Mouse (Mus musculus) MEL (cell line): Measurements from ENCODE around the gene Cdk2ap2. TPM values are rescaled to one million over a fixed set of nuclear protein-coding genes. Genes with fewer than 3 reads are reported as not detected.

Source experiments
- DNase-seq: peaks from one replicate; pipeline ENCODE4 v3.0.0; 2011; ENCODE audit warnings: low read depth, low spot score
- H3K27ac ChIP-seq: 2 replicates; pipeline ENCODE4 v1.5.1; 2012; ENCODE audit warnings: low read depth, mild to moderate bottlenecking, control low read depth, low read length, moderate library complexity; ENCODE audit not compliant: control insufficient read depth
- H3K27me3 ChIP-seq, 2 experiments: fragments of 150-350 bp in 1 of 2; sonication (generic) in 1 of 2; 2 replicates each; pipeline ENCODE4 v1.6.1; 2012; ENCODE audit warnings: low read length in 2 of 2, mild to moderate bottlenecking in 2 of 2, improper control_type of control experiment in 1 of 2, moderate library complexity in 1 of 2; ENCODE audit not compliant: insufficient read depth in 2 of 2, control insufficient read depth in 1 of 2
- H3K36me3 ChIP-seq, 2 experiments: 2 replicates each; pipeline ENCODE4 v1.6.1; 2012 to 2014; ENCODE audit warnings: low read length in 2 of 2, improper control_type of control experiment in 1 of 2, inconsistent platforms in 1 of 2, mild to moderate bottlenecking in 1 of 2; ENCODE audit not compliant: insufficient read depth in 2 of 2, control insufficient read depth in 1 of 2
- H3K4me1 ChIP-seq, 2 experiments: fragments of 150-350 bp in 1 of 2; sonication (generic) in 1 of 2; 2 replicates each; pipeline ENCODE4 v1.6.1; 2012; ENCODE audit warnings: low read length in 2 of 2, improper control_type of control experiment in 1 of 2, mild to moderate bottlenecking in 1 of 2; ENCODE audit not compliant: insufficient read depth in 2 of 2, control insufficient read depth in 1 of 2
- H3K4me3 ChIP-seq, 2 experiments: fragments of 150-350 bp in 1 of 2; sonication (generic) in 1 of 2; 2 replicates each; pipeline ENCODE4 v1.5.1; 2012; ENCODE audit warnings: low read depth in 2 of 2, low read length in 2 of 2, mild to moderate bottlenecking in 2 of 2, moderate library complexity in 2 of 2, control low read depth in 1 of 2, improper control_type of control experiment in 1 of 2; ENCODE audit not compliant: control insufficient read depth in 1 of 2, insufficient read depth in 1 of 2
- H3K79me2 ChIP-seq: 2 replicates; pipeline ENCODE4 v1.6.1; 2012; ENCODE audit warnings: mild to moderate bottlenecking, low read length, moderate library complexity; ENCODE audit not compliant: control insufficient read depth, poor library complexity, insufficient read depth
- H3K9ac ChIP-seq: 2 replicates; pipeline ENCODE4 v1.6.1; 2012; ENCODE audit warnings: low read depth, mild to moderate bottlenecking, control low read depth, low read length, moderate library complexity; ENCODE audit not compliant: control insufficient read depth, poor library complexity, severe bottlenecking
- H3K9me3 ChIP-seq: fragments of 150-350 bp; sonication (generic); replicated peaks from 2 replicates; pipeline ENCODE4 v1.6.1; 2012; ENCODE audit warnings: mild to moderate bottlenecking, low read length, improper control_type of control experiment, moderate library complexity; ENCODE audit not compliant: insufficient read depth
- CHD1 ChIP-seq: IDR thresholded peaks from 2 replicates; pipeline ENCODE4 v1.6.1; 2012; ENCODE audit warnings: low read depth, mild to moderate bottlenecking, inconsistent platforms, low read length, improper control_type of control experiment
- CHD2 ChIP-seq: IDR thresholded peaks from 2 replicates; pipeline ENCODE4 v1.6.1; 2011; ENCODE audit warnings: low read length, improper control_type of control experiment
- CTCF ChIP-seq, 3 experiments: IDR thresholded peaks in 2 of 3; conservative IDR thresholded peaks in 1 of 3; 2 replicates each; pipeline ENCODE4 v1.5.1; 2011 to 2012; ENCODE audit warnings: low read length in 3 of 3, low read depth in 2 of 3, mild to moderate bottlenecking in 2 of 3, improper control_type of control experiment in 1 of 3, inconsistent platforms in 1 of 3, mixed read lengths in 1 of 3, moderate library complexity in 1 of 3; ENCODE audit not compliant: control insufficient read depth in 1 of 3, insufficient read depth in 1 of 3, poor library complexity in 1 of 3, severe bottlenecking in 1 of 3
- E2F4 ChIP-seq: IDR thresholded peaks from 2 replicates; pipeline ENCODE4 v1.6.1; 2011; ENCODE audit warnings: low read depth, low read length, improper control_type of control experiment, borderline replicate concordance
- EP300 ChIP-seq, 2 experiments: IDR thresholded peaks; 2 replicates each; pipeline ENCODE4 v1.6.1; 2011; ENCODE audit warnings: improper control_type of control experiment in 2 of 2, low read length in 2 of 2, low read depth in 1 of 2, mild to moderate bottlenecking in 1 of 2
- ETS1 ChIP-seq: IDR thresholded peaks from 2 replicates; pipeline ENCODE4 v1.6.1; 2012; ENCODE audit warnings: low read depth, mild to moderate bottlenecking, inconsistent platforms, low read length, improper control_type of control experiment, moderate library complexity
- GABPA ChIP-seq: IDR thresholded peaks from 2 replicates; pipeline ENCODE4 v1.6.1; 2012; ENCODE audit warnings: low read depth, mild to moderate bottlenecking, inconsistent platforms, low read length, improper control_type of control experiment, moderate library complexity
- GATA1 ChIP-seq: IDR thresholded peaks from 2 replicates; pipeline ENCODE4 v1.6.1; 2011; ENCODE audit warnings: low read depth, low read length, improper control_type of control experiment
- HCFC1 ChIP-seq: IDR thresholded peaks from 2 replicates; pipeline ENCODE4 v1.6.1; 2012; ENCODE audit warnings: low read depth, mild to moderate bottlenecking, inconsistent platforms, low read length, improper control_type of control experiment, moderate library complexity
- MAFK ChIP-seq: IDR thresholded peaks from 2 replicates; pipeline ENCODE4 v1.6.1; 2011; ENCODE audit warnings: low read depth, mild to moderate bottlenecking, low read length, improper control_type of control experiment, borderline replicate concordance
- MAX ChIP-seq: IDR thresholded peaks from 2 replicates; pipeline ENCODE4 v1.6.1; 2011; ENCODE audit warnings: low read length, improper control_type of control experiment
- MEF2A ChIP-seq: IDR thresholded peaks from 2 replicates; pipeline ENCODE4 v1.6.1; 2014; ENCODE audit warnings: low read depth, mild to moderate bottlenecking, inconsistent platforms, low read length, improper control_type of control experiment; ENCODE audit not compliant: poor library complexity, insufficient replicate concordance, severe bottlenecking; ENCODE audit errors: extremely low read depth
- MYC ChIP-seq: IDR thresholded peaks from 2 replicates; pipeline ENCODE4 v1.6.1; 2011; ENCODE audit warnings: low read depth, mild to moderate bottlenecking, low read length, improper control_type of control experiment, moderate library complexity
- NELFE ChIP-seq: IDR thresholded peaks from 2 replicates; pipeline ENCODE4 v1.6.1; 2011; ENCODE audit warnings: low read depth, low read length, improper control_type of control experiment
- NRF1 ChIP-seq: IDR thresholded peaks from 2 replicates; pipeline ENCODE4 v1.6.1; 2014; ENCODE audit warnings: low read depth, mild to moderate bottlenecking, inconsistent platforms, low read length, improper control_type of control experiment, moderate library complexity; ENCODE audit not compliant: poor library complexity, insufficient read depth, severe bottlenecking
- POLR2AphosphoS2 ChIP-seq: IDR thresholded peaks from 2 replicates; pipeline ENCODE4 v1.6.1; 2011; ENCODE audit warnings: low read length, improper control_type of control experiment
- POLR2AphosphoS5 ChIP-seq: IDR thresholded peaks from 2 replicates; pipeline ENCODE4 v1.6.1; 2012; ENCODE audit warnings: low read depth, borderline replicate concordance, mild to moderate bottlenecking, inconsistent platforms, low read length, moderate library complexity, mixed read lengths
- RAD21 ChIP-seq: IDR thresholded peaks from 2 replicates; pipeline ENCODE4 v1.6.1; 2011; ENCODE audit warnings: mild to moderate bottlenecking, low read depth, low read length, improper control_type of control experiment
- SIN3A ChIP-seq: IDR thresholded peaks from 2 replicates; pipeline ENCODE4 v1.6.1; 2012; ENCODE audit warnings: low read length, improper control_type of control experiment, inconsistent platforms
- SMC3 ChIP-seq: IDR thresholded peaks from 2 replicates; pipeline ENCODE4 v1.6.1; 2011; ENCODE audit warnings: low read depth, low read length, improper control_type of control experiment
- TAL1 ChIP-seq: IDR thresholded peaks from 2 replicates; pipeline ENCODE4 v1.6.1; 2012; ENCODE audit warnings: mild to moderate bottlenecking, inconsistent platforms, low read length, moderate library complexity, mixed read lengths
- TCF12 ChIP-seq: IDR thresholded peaks from 2 replicates; pipeline ENCODE4 v1.6.1; 2014; ENCODE audit warnings: low read depth, mild to moderate bottlenecking, inconsistent platforms, low read length, improper control_type of control experiment, moderate library complexity
- UBTF ChIP-seq: IDR thresholded peaks from 2 replicates; pipeline ENCODE4 v1.6.1; 2012; ENCODE audit warnings: low read depth, mild to moderate bottlenecking, inconsistent platforms, low read length, improper control_type of control experiment, moderate library complexity, borderline replicate concordance; ENCODE audit not compliant: insufficient read depth
- USF1 ChIP-seq: IDR thresholded peaks from 2 replicates; pipeline ENCODE4 v1.6.1; 2014; ENCODE audit warnings: low read depth, mild to moderate bottlenecking, inconsistent platforms, low read length, improper control_type of control experiment, moderate library complexity
- ZC3H11A ChIP-seq: IDR thresholded peaks from 2 replicates; pipeline ENCODE4 v1.6.1; 2012; ENCODE audit warnings: low read depth, mild to moderate bottlenecking, inconsistent platforms, low read length, improper control_type of control experiment
- ZMIZ1 ChIP-seq: IDR thresholded peaks from 2 replicates; pipeline ENCODE4 v1.6.1; 2012; ENCODE audit warnings: low read depth, mild to moderate bottlenecking, inconsistent platforms, low read length, improper control_type of control experiment, moderate library complexity
- polyA plus RNA-seq, 2 experiments: library from polyadenylated mRNA; stranded (reverse) in 1 of 2; unstranded in 1 of 2; fragments of >175 nt in 1 of 2; fragments of >200 nt in 1 of 2; gene quantifications; 2 replicates each; pipeline versions ENCODE4 v1.2.1 to v1.2.4; 2012; ENCODE audit warnings: low replicate concordance in 2 of 2, low read depth in 1 of 2; ENCODE audit not compliant: insufficient read length in 2 of 2, insufficient read depth in 1 of 2, missing spikeins in 1 of 2
- total RNA-seq: library from RNA; depleted of rRNA; stranded (reverse); fragments of 300-350 nt; gene quantifications from 2 replicates; pipeline ENCODE4 v1.2.3, GENCODE M21; 2012

The Cdk2ap2 gene
- total and polyA plus RNA-seq, 3 experiments: 53.5 to 97.6 TPM; not detected in 1

DNA sequence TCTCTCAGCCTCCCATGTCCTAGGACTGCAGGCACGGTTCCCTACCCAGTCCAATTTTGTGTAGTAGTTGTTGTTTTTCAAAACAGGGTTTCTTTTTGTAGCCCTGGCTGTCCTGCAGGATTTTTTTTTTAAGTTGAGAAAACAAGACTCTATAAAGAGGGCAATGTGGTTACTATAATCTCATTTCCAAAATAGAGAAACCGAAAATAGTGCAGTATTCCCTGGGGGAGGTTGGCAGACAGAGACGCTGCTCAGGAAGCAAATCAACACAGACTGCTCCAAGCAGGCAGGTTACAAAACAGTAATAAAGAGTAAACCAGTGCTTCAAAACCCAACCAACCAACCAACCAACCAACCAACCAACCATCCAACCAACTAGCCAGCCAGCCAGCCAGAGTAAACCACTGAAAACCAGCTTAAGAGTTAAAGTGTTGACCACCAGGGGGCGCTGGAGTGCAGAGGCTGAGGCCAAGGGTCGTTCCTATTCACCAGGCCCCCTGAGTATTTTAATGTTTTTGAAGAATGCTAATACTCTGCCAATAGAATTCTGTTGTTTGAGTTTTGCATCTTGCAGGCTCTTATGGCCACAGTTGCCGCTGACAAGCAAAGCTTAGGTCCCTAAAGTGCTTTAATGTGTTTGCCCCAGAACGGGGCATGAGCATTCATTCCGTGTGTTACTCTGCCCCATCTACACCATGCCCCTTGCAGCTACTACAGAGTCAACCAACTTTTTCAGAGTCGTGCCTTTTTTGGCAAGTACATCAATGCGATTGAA, 45.1 kb upstream of the Cdk2ap2 start:
- Histone ChIP-seq H3K9me3 (no peaks in the 10 kb centered on the region), H3K27ac (no peak overlapping the region), H3K4me1 (peaks cover 0 to 3% of the 10 kb centered on the region in 2 experiments; a peak in 1 of 4 replicates), H3K4me3 (no peak overlapping the region), H3K27me3 (peaks cover 0 to 3% of the 10 kb centered on the region in 2 experiments; a peak in 1 of 4 replicates), H3K9ac (no peak overlapping the region), H3K79me2 (no peaks in the 10 kb centered on the region), H3K36me3 (peaks cover 0 to under 1% of the 10 kb centered on the region in 2 experiments; a peak in 1 of 4 replicates)
- peak; percentile 66 for DNase-seq
- TF ChIP-seq ETS1 (no peak), ZMIZ1 (no peak), CHD2 (no peak), MYC (no peak), EP300 (IDR thresholded peaks at IDR 0.05; ENCODE audit: low read depth in 1 of 2, low read length in 2 of 2) (no peak), MEF2A (no peak), SIN3A (no peak), TCF12 (no peak), ZC3H11A (peak; percentile 64), POLR2AphosphoS5 (no peak), TAL1 (no peak), NELFE (no peak), SMC3 (peak; percentile 88), CTCF (IDR thresholded peaks at IDR 0.05 in 2 of 3, conservative IDR thresholded peaks at IDR 0.05 in 1 of 3; ENCODE audit: control insufficient read depth in 1 of 3, insufficient read depth in 1 of 3, low read depth in 2 of 3, low read length in 3 of 3, poor library complexity in 1 of 3, severe bottlenecking in 1 of 3) (peak; percentile 78 to 90 (median 82)), POLR2AphosphoS2 (no peak), RAD21 (peak; percentile 61), UBTF (no peak), CHD1 (no peak), HCFC1 (no peak), E2F4 (no peak), USF1 (no peak), MAX (no peak), GABPA (no peak), GATA1 (no peak), MAFK (no peak), NRF1 (no peak)
